Mouse (Mus musculus): ENCODE results near the gene Gm20388. TPM values are rescaled to one million over a fixed set of nuclear protein-coding genes. Genes with fewer than 3 reads are reported as not detected.

The Gm20388 gene
- polyA plus RNA-seq, 2 experiments, result 8.5 TPM; not detected in 1

- H3K4me2 ChIP-seq (ENCODE audit: low read depth), result no peak overlapping the region
- no peak overlapping the region for H3K4me3 ChIP-seq (ENCODE audit: insufficient read depth in 1 of 2, low read depth in 2 of 2, low read length in 2 of 2)
- no peaks in the 10 kb centered on the region for H3K27me3 ChIP-seq (ENCODE audit: control insufficient read depth, insufficient read depth, low read length)
- no peaks in the 10 kb centered on the region for H3K36me3 ChIP-seq (replicated peaks; ENCODE audit: control insufficient read depth, insufficient read depth, low read depth)
- TF ChIP-seq EP300 (IDR thresholded peaks at IDR 0.05; ENCODE audit: low read depth) (no peak), CTCF (IDR thresholded peaks at IDR 0.05; ENCODE audit: low read depth) (no peak)
- ATAC-seq (ENCODE audit: insufficient read depth) (no peak), DNase-seq (ENCODE audit: low read depth in 3 of 3, low spot score in 3 of 3) (no peak)
- WGBS (ENCODE audit: insufficient replicate concordance), result 67% methylated on average over 5 of the region's 5 CpGs
- H3K4me1 ChIP-seq (replicated peaks; ENCODE audit: control insufficient read depth in 2 of 2, insufficient read depth in 2 of 2, low read length in 1 of 2), result peaks cover 15 to 44% of the 10 kb centered on the region in 2 experiments
- H3K27ac ChIP-seq, result no peak overlapping the region
- H3K9me3 ChIP-seq (ENCODE audit: control insufficient read depth, low read length), result no peaks in the 10 kb centered on the region
- no peak overlapping the region for H3K9ac ChIP-seq (replicated peaks)
Observed at GRCm38 (mm10) chr8:122951456-122951855, 3040.8 kb downstream of the Gm20388 start.

GRCm38 (mm10) chr8:122953028-122953427 is 3042.4 kb downstream of the Gm20388 start:
- Histone ChIP-seq H3K9me3 (ENCODE audit: control insufficient read depth, low read length) (no peaks in the 10 kb centered on the region), H3K27me3 (ENCODE audit: control insufficient read depth, insufficient read depth, low read length) (no peaks in the 10 kb centered on the region), H3K4me3 (ENCODE audit: insufficient read depth in 1 of 2, low read depth in 2 of 2, low read length in 2 of 2) (no peak overlapping the region), H3K4me2 (ENCODE audit: low read depth) (no peak overlapping the region), H3K27ac (no peak overlapping the region), H3K9ac (replicated peaks) (no peak overlapping the region), H3K4me1 (replicated peaks; ENCODE audit: control insufficient read depth in 2 of 2, insufficient read depth in 2 of 2, low read length in 1 of 2) (peaks cover 15 to 50% of the 10 kb centered on the region in 2 experiments), H3K36me3 (replicated peaks; ENCODE audit: control insufficient read depth, insufficient read depth, low read depth) (no peaks in the 10 kb centered on the region)
- ATAC-seq (ENCODE audit: insufficient read depth) (no peak), DNase-seq (ENCODE audit: low read depth in 3 of 3, low spot score in 3 of 3) (no peak)
- TF ChIP-seq CTCF (IDR thresholded peaks at IDR 0.05; ENCODE audit: low read depth) (no peak), EP300 (IDR thresholded peaks at IDR 0.05; ENCODE audit: low read depth) (no peak)
- 43% methylated on average over 6 of the region's 6 CpGs for whole genome bisulfite sequencing (ENCODE audit: insufficient replicate concordance)

DNA sequence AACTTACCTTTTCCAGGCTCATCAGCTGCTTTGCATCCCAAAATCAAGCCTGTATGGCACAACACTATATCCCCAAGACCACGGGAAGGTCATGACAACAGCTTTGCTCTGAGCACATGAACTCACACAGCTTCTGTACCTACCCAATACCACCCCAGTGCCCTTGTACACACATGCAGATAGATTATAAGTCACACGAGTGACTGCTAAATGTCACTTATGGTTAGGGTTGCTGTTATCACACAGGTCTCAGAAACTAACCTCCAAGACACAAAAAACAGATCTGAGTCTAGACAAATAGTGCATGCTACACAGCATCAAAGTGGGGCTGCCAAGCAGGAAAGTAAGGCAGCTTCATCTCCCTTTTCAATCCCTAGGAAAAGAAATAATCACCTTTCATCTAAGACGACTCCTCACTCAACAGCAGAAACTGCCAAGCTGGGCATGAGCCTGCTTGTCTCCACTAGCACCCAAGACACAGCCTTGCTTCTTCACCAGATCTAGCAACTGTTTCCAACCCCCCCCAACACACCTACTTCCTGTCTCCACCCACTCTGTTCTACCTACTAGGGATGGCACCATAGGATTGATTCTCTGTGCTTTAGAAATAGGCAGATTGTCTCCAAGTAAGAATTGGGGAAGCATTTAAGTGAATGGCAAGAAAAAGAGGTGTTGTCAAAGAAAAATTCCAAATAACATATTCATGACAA is 3043.6 kb downstream of the Gm20388 start:
- no peak for ATAC-seq (ENCODE audit: insufficient read depth)
- Histone ChIP-seq H3K27ac (no peak overlapping the region), H3K4me2 (ENCODE audit: low read depth) (no peak overlapping the region), H3K4me3 (ENCODE audit: insufficient read depth in 1 of 2, low read depth in 2 of 2, low read length in 2 of 2) (no peak overlapping the region), H3K4me1 (replicated peaks; ENCODE audit: control insufficient read depth in 2 of 2, insufficient read depth in 2 of 2, low read length in 1 of 2) (peaks cover 15 to 54% of the 10 kb centered on the region in 2 experiments), H3K27me3 (ENCODE audit: control insufficient read depth, insufficient read depth, low read length) (no peaks in the 10 kb centered on the region), H3K9me3 (ENCODE audit: control insufficient read depth, low read length) (no peaks in the 10 kb centered on the region), H3K36me3 (replicated peaks; ENCODE audit: control insufficient read depth, insufficient read depth, low read depth) (no peaks in the 10 kb centered on the region), H3K9ac (replicated peaks) (no peak overlapping the region)
- 21% methylated on average over 3 of the region's 3 CpGs for WGBS (ENCODE audit: insufficient replicate concordance)
- no peak for DNase-seq (ENCODE audit: low read depth in 3 of 3, low spot score in 3 of 3)
- TF ChIP-seq CTCF (IDR thresholded peaks at IDR 0.05; ENCODE audit: low read depth) (no peak), EP300 (IDR thresholded peaks at IDR 0.05; ENCODE audit: low read depth) (no peak)

DNA sequence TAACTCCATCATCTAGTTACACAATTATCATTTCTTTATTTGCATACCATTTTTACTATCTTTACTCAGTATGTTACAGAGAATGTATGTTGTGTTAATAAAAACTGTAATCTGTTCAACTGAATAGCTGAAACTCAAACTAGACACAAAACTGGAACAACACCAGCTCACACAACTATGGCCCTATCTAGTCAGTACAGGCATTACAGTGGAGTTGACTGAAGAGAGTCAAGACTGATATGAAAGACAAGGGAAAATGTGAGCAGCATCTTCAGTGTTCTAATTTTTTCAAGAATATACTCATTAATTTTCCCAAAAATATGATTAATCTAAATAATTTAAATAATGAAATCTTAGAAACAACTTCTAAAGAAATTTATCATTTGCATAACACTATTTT is 3044.6 kb downstream of the Gm20388 start:
- Histone ChIP-seq H3K27ac (no peak overlapping the region), H3K4me3 (ENCODE audit: insufficient read depth in 1 of 2, low read depth in 2 of 2, low read length in 2 of 2) (no peak overlapping the region), H3K9me3 (ENCODE audit: control insufficient read depth, low read length) (no peaks in the 10 kb centered on the region), H3K27me3 (ENCODE audit: control insufficient read depth, insufficient read depth, low read length) (no peaks in the 10 kb centered on the region), H3K4me2 (ENCODE audit: low read depth) (no peak overlapping the region), H3K4me1 (replicated peaks; ENCODE audit: control insufficient read depth in 2 of 2, insufficient read depth in 2 of 2, low read length in 1 of 2) (peaks cover 15 to 58% of the 10 kb centered on the region in 2 experiments), H3K9ac (replicated peaks) (no peak overlapping the region), H3K36me3 (replicated peaks; ENCODE audit: control insufficient read depth, insufficient read depth, low read depth) (no peaks in the 10 kb centered on the region)
- ATAC-seq (ENCODE audit: insufficient read depth) (no peak), DNase-seq (ENCODE audit: low read depth in 3 of 3, low spot score in 3 of 3) (no peak)
- no peak for TF ChIP-seq CTCF (IDR thresholded peaks at IDR 0.05; ENCODE audit: low read depth)
- TF ChIP-seq EP300 (IDR thresholded peaks at IDR 0.05; ENCODE audit: low read depth), result peak; percentile 51

- Histone ChIP-seq H3K27me3 (ENCODE audit: control insufficient read depth, insufficient read depth, low read length) (no peaks in the 10 kb centered on the region), H3K9ac (replicated peaks) (no peak overlapping the region), H3K9me3 (ENCODE audit: control insufficient read depth, low read length) (no peaks in the 10 kb centered on the region), H3K4me3 (ENCODE audit: insufficient read depth in 1 of 2, low read depth in 2 of 2, low read length in 2 of 2) (no peak overlapping the region), H3K36me3 (replicated peaks; ENCODE audit: control insufficient read depth, insufficient read depth, low read depth) (no peaks in the 10 kb centered on the region), H3K4me2 (ENCODE audit: low read depth) (peak overlapping the region; percentile 28), H3K4me1 (replicated peaks; ENCODE audit: control insufficient read depth in 2 of 2, insufficient read depth in 2 of 2, low read length in 1 of 2) (peaks cover 23 to 66% of the 10 kb centered on the region in 2 experiments), H3K27ac (no peak overlapping the region)
- TF ChIP-seq CTCF (IDR thresholded peaks at IDR 0.05; ENCODE audit: low read depth) (no peak), EP300 (IDR thresholded peaks at IDR 0.05; ENCODE audit: low read depth) (peak; percentile 41; the same call in 1 of the 2 replicates)
- peak in 2 of 3 experiments; percentile 26 to 32 for DNase-seq (ENCODE audit: low read depth in 3 of 3, low spot score in 3 of 3)
- WGBS (ENCODE audit: insufficient replicate concordance), result 43% methylated on average over 3 of the region's 3 CpGs
- peak; percentile 67 for ATAC-seq (ENCODE audit: insufficient read depth)
Observed at GRCm38 (mm10) chr8:122955997-122956396, 3045.4 kb downstream of the Gm20388 start.

Measured in liver, embryonic 14.5 days (tissue).